Mouse (Mus musculus) ZHBTc4 (cell line): ENCODE data around the gene Cbwd1.

ENCODE experiments used
- DNase-seq: peaks from one replicate; pipeline ENCODE4 v3.0.0-alpha.2; 2011; ENCODE audit warnings: low read depth, low spot score

Gene Cbwd1

DNA sequence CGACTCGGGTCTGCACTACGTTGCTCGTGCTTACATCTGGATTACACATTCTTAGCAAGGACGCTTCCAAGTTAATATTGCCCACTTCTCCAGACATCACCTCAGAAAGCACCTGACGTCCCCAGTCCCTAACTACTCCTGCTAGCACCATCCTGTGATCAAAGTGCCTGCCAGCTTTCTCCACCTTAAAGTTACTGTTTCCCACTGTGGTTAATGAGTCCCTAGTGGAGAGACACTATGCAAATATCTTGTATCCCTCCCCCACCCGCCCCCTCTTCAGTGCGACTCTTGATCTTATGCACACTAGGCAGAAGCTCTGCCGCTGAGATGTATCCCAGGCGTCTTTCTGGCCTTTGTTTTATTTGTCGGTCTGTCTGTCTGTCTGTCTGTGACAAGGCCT, 16.6 kb upstream of the Cbwd1 start:
- DNase-seq, result no peak

DNA sequence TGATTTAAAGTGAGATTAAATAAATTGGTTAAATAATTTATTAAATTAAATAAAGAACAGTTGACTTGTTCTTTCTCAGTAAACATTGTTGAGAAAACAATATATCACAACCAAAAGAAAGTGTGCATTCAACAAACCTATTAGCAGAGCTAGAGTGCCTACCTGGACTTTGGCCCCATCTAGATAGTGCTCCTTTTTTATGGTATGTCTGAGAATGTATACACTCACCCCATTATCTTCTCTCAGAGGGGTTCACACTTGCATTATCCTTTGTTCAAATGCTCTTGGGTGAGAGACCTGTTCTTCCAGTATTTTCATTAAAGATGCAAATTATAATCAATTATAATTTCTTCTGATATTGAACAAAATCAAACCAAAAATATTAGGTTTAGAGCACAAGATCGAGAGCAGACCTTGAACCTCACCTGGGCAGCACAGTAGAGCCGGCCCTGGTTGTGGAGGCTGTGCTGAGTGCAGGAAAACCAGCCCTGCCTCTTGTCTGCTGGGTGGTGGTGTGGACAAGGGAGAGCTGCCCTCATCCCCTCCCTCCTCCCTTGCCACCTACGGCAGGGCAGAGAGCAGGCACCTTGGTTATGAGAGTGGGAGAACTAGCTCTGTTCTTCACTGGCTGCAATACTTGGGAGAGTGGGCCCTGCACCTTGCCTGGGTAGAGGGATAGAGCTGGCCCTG, 11.4 kb upstream of the Cbwd1 start:
- no peak for DNase-seq

DNA sequence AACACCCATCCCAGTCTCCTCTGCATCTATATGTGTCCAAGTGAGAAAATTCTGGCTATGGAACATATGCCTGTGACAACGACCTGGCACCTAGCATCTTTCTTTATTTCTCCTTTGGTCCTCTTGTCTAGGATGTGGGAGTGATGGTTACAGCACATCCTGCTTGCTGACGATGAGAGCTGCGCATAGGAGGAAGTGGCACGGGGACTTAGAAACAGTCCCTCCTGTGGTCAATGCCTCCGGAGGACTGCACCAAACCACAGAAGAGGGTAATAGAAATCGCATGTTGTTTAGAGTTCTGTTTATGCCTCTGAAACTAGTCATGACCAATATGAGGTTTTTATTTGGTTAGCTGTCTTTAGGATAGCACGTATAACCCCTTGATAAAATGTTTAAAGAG, 9.9 kb upstream of the Cbwd1 start:
- DNase-seq, result no peak

DNA sequence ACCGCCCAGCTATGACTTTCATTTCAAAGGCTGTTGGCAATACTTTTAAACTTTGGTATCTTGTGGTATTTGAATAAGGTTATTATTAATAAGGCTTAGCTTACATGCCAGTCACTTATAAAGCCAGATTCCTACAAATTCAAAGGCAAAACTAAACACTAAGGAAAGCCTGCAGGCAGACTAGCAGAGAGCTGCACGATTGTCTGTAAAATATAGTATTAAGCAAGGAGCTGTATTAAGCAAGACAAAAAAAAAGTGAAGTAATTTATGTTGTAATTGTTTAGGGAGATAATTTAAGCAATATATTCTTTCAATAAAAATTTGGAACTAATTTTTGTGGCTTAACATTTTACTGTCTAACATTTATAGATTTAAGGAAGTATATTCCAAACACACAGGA, 5.5 kb upstream of the Cbwd1 start:
- DNase-seq, result no peak

DNA sequence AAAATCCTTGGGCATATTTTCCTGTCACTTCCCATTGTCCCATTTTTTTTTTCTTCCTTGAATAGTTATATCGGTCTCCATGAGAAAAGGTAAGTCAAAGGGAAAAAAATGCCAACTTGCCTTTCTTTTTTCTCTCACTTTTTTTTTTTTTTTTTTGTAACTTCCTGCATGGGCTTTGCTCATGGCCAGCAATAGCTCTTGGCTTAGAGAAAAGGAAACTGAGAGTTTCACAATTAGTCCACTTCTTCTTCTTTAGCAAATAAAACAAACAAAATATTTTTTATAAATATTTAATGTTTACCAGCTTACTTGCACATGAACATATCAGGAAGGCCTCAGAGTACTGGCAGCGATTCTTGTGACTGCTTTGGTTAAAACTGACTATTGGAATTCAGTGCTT, 4.8 kb upstream of the Cbwd1 start:
- no peak for DNase-seq

DNA sequence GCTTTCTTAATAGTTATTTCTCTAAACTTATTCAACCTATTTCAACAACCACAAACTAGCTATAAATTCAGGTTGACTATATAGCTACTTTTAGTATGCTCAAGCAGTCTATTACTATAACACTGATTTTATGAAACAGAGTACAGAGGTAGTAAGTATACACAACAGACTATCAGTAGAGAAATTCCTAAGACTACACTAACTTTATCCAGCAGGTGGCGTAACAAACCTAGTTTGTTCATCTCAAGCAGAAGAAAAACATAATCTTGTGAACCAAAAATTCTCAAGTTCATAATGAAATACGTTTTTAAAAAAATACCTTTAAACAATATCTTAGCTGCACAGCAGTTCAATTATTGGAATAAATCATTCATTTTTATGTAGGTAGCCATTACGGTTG, 2.9 kb downstream of the Cbwd1 start:
- DNase-seq, result peak; percentile 66

DNA sequence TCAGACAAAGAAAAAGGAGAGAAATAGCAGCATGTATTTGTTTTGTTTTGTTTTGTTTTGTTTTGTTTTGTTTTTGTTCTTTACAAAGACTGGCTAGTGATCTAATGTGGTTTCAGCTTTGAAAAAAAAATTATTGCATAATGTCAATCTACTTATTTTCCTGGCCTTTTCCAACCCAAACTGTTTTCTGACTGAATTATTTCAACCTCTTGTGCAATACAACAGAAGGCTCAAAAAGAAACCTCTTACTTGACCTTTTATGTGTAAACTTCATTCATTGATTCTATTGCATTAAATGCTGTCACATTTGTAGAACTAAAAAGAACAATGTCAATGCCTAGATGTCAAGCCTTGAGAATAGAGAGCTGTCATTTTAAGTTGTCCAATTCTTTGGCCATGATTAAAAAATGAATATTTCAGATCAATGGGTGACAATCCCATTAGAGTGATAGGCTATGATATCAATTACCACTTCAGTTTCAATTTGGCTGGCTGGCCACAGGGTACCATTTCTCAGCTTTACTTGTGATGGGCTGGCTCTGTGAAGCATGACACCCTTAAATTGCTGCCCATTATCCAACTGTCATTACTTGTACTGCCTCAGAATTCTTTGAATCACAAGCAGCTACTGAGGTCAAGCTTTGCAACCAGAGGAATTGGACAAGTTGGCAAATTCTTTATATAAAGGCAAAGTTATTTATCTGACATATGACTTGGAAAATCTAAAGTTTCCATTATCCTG, 15.7 kb downstream of the Cbwd1 start:
- DNase-seq, result no peak

DNA sequence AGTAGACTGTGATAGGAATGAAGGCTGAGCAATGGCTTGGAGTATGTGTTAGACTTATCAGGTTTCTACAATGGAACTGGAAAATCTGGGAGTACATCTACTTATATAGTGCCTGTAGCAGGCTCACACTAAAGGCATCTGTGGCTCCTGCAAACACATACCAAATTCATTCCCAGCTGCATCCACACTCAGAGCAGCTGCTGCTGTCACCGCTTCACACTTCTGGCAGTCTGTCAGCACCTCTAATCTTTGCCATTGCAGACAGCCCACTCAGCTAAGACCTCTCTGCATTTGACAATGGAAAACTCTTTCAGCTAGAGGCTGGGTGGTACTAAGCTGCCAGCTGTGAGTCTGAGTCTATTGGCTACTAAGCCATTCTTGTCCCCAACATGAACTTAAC, 24.3 kb downstream of the Cbwd1 start:
- DNase-seq, result no peak

DNA sequence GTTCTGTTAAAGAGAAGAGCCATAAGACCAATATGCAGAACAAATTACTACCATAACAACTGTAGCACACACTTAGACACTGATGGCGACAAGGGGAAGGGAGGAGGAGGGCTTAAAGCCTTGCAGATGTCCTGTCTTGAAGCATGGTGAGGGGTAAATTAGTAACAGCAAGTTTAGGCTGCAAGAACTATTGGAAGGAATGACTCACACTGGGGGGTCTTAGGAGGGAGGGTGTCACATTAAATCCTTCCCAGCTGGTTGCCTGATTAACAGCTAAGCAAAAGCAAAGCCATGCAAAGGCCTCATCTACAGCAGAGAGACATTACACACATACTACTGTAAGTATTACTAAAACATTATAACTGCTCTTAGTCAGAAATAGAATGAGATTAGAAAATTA, 32.4 kb downstream of the Cbwd1 start:
- DNase-seq, result no peak

DNA sequence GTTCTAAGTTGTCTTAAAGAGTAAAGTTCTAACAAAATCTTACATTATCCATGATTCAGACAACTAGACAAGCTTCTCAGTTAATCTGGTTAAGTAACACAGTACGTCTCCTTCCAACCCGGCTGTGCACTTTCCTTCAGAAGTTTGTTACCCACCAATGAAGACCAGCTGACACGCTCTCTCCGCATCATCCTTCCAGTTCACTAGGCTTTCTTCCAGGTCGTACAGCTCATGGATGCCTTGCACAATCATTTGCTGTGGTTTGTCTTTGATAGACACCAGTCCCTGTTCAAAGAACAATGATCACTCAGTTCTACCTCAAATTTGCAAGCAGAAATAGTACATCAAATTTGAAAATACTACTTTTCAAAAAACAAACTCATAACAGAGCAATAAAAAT, 40.5 kb downstream of the Cbwd1 start:
- no peak for DNase-seq

DNA sequence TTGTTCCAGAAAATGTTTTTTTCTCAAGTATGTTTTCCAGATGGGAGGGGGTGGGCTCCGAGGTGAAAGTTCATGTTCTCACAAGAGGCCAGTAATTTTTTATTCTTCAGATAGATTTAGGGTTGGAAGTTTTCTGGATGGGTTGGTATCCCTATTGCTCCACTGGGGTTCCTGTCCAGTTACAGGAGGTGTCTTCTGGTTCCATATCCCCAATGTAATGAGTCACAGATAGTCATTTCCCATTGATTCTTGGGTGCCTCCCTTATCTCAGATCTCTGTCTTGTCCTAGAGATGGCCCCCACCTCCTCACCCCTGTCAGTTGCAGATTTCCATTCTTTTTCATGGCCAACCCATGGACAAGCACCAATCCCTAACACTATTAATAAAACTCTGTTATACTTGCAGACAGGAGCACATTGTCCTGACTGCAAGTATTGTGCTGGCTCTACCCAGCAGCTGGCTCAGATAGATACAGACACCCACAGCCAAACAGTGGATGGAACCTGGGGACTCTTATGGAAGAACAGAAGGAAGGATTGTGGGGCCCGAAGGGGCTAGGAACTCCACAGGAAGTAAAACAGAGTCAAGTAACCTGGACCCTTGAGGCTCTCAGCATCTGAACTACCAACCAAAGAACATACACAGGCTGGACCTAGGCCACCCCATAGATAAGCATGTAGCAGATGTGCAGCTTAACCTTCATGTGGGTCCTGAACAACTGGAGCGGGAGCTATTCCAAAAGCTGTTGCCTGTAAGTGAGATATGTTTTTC, 52.8 kb downstream of the Cbwd1 start:
- DNase-seq, result no peak

DNA sequence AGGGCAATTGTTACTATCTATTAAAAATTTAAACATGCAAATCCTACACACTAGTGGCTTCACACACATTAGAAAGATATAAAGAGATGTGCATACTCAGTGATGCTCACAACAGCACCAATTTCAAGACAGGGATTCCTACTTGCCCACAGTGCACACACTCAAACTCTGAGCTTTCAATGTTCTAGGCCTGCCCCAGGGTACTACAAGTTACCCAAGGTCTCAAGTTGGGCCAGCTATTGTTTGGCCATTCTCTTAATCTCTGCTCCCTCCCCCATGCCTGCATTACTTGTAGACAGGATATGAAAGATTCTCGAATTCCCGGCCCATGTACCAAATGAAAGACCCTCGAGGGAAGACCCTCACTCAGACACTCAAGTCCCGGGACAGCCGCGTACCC, 53.8 kb downstream of the Cbwd1 start:
- DNase-seq, result no peak

DNA sequence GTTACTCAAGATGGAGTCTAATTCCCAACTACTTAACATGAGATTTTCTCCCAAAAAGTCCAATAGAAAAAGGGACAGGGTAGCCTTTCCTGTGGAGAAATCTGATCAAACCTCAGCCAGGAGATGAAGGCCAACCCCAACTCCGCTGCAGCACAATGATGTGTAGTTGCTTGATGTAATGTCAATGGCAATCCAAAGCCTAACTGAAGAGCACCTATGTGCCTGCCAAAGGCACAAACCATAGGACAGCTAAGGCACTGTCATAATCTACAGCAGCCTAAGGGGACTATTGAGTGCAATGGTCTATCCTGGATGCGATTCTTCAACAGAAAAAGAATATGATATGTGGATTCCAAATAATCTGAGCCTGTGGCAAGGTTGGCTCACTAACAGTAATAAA, 58.6 kb downstream of the Cbwd1 start:
- no peak for DNase-seq

DNA sequence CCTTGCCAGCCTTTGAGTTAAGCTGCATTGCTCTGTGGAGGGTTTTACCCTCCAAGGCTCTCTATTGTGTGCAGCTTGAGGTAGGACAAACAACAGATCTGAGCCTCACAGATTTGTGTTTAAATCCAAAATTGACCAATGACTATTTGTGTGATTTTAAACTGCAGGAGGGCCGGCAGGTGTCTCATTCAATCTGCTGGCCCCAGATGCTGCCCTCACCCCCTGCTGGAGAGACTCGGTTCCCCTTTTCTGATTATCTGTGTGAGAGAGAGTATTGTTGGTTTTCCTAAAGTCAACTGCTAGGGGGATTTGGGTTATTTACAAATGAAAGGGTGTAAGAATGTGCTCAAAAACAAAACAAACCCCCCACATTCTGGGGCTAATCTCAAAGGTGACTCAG, 59.2 kb downstream of the Cbwd1 start:
- no peak for DNase-seq

DNA sequence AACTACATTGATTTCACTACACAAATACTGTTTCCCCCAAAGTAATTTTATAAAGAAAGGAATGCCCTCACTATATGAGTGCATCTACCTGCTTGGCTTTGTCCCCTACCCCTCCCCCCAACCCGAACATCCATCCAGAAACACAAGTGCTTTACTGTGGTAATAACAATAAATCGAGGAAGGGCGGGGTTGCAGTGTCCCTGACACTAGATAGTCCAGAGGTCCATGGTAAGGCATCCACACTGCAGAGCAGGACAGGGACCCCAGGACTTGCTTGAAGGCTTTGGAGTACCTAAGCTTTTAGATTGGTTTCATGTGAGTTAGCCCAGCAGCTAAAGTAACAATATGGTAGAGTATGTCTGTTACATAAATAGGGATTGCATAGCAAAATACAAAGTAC, 59.7 kb downstream of the Cbwd1 start:
- DNase-seq, result no peak

DNA sequence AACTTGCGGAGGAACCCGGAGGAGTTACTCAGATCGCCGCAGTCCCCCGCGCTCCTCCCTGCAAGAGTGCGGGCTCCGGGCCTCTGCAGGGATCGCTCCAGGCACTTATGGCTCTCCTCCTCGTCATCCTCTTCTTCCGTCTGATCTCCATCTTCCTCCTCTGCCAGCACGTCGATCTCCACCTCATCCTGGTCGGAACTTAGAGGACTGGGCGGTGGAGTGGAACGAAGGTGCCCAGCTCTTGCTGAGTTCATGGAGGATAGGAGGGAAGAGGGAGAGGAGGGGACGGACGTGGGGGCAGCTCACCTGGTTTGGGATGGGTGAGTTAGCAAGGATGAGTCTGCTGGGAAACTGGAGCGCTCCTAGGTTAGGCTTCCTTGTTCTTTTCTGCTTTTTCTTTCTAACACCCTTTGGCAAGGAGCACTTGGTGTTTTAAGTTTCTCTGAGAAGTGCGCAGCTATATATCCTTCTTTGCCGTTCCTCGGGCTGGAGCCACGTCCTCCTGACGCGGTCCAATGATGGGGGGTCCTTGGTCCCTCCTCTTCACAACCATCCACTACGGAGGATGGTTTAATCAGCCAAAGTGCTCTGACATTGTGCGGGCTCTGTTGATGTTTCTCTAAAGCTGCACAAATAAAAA, 60.7 kb downstream of the Cbwd1 start, which contains the start of gene Foxd4:
TSS of gene Foxd4 (minus strand) at position 617 of the 640 bp plus-strand sequence.
- DNase-seq, result no peak

DNA sequence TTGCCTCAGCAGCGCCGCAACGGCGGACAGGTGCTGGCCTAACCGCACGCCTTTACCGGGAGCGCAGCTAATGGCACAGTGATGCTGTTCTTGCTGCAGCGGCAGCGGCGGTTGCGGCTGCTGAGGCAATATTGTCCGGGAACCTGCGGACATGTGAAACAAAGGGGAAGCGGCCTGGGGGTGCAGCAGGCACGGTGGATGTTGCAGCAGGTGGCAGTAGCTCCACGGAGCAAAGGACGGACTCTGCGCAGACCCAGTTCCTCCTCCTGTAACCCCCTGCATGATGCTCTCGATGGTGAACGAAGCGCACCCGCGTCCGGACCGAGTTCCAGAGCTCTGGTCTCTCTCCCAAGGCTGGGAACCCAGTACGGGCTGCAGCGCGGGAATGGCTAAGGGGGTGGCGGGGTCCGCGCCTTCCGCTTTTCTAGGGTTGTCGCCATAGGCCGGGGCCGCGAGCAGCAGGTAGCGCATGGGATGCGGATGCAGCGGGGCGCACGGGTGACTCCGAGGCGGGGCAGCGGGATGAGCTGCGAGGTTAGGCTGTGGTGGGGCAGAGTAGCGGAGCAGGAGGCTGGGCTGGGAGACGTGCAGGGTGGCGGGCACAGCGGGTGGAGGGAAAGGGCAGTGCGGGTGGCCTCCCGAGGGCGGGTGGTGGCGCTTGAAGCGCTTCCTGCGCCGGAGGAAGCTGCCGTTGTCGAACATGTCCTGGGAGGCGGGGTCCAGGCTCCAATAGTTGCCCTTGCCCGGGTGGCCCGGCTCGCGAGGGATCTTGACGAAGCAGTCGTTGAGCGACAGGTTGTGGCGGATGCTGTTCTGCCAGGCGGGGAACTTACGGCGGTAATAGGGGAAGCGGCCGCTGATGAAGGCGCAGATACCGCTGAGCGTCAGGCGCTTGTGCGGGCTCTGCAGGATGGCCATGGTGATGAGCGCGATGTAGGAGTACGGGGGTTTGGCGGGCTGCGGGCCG, 61.5 kb downstream of the Cbwd1 start:
- peak; percentile 72 for DNase-seq

DNA sequence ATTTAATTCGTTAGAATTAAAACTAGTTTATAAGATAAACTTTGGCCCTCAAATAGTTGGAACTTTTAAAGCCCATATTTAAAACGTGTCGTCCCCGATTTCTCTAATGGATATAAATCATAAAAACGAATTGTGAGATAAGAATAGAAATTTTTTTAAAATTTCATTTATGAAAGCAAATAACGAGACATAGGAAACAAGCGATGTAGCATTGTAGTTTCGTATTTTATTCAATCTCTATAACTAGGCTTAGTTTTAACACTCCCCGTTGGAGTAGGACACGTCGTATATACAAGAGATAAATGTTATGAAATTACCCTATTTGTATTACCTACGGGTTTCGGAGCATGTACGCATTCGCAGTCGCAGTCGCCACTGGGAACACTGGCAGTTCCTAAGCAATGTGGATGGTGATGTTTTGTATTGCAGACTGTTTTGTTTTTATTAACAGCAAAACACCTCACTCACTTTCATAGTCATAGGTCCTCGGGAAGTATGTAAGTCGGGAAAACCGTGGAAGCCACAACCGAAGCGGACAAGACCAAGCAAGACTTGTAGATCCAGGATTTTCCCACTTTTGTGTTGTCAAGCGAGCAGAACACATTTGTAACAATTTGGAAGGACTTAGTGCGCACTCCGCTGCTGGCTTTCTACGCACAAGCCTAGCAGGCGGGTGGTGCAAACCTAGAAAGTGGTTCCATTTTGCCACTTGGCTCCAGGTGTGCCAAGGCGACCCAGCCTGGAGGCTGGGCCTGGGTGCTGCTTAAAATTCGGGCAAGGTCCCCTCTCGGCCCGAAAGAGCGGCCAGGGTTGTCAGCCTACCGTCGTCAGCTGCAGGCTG, 62.5 kb downstream of the Cbwd1 start:
- DNase-seq, result no peak

DNA sequence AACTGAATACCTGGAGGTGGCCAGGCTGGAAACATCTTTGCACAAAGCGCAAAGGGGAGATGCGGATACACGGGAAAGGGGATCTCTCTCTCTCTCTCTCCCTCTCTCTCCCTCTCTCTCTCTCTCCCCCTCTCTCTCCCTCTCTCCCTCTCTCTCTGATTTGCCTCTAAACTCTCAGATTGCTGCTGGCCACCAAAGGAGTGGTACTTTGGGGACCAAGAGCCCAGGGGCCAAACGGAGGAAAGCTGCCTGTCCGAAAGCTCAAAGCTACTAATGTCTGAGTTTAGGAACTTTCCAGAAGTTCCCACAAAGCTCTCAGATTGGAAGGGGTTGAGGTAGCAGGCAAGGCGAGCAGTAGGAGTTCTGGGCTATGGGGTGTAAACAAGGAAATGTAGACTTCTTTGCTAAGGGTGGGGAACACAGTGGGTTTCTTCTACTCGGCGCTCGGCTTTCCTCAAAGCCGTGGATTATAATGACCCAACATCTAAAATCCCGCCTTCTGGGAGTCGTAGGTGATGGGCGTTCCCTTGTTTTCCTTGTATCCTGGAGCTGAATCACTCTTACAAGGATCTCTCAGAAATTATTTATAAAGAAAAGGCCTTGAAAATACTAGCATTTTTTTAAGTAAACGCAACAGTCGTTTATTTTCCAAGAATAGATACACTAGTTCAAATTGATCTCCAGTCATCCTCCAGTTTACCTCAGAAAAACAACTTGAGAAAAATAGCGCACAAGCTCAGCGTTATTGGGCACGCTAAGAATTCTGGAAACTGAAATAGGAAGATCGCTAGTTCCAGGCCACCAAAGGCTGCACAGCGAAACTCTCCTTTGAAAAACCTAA, 63.3 kb downstream of the Cbwd1 start:
- peak; percentile 35 for DNase-seq
